Mouse (Mus musculus) right cerebral cortex, postnatal 36 days (tissue): ENCODE measurements at regions not wholly inside any gene's neighbourhood (a gene's known extent, or its start where the extent isn't known, plus 50 kb on each side); places are given as distances from the start of the nearest gene placed in this dataset.

Experiments used
- DNase-seq, 2 experiments: peaks; one replicate each; pipeline ENCODE4 v3.0.0; 2022; ENCODE audit warnings: low spot score in 2 of 2, mixed read lengths in 1 of 2

DNA sequence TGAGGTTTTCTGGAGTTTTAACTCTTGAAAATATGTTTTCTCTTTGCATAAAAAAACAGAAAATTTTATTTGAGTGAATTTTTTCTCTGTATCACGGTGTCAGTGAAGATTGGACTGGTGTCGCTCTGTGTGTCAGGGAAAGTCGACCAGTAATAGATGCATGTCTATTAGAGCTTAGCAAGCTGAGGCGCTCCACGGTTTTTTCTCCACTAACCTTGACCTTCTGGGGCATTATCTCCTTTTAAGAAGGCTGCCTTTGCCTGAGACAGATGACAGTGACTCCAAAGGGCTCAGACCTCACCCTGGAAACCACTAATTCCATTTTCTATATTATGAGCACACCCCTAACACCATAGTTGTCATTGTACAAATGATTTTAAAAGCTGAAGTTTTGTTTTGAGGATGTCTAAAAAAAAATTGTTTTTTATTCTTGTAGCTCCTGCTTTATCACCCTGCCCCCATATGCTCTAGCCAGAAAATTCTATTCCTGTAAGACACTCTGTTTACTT is 561.8 kb downstream of the Gm43517 start:
- DNase-seq: no peak

DNA sequence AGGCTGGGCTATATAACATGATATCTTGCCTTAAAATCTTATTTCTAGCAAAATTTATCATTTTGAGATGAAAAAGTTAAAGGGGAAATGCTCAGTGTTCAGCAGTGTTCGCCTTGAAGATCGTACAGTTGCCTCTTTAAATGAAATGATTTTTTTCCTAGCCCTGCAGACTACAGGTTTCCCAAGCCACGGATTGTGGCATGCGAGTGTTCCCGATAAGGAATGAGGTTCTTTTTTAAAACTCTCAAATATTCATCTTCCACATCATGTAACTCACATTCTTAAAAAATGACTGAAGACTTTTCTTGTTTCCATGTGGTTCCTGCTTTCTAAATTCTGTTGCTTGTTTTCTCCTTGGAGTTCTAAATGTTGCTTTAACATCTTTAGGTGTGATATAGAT is 566.0 kb downstream of the Gm43517 start:
- DNase-seq: no peak

DNA sequence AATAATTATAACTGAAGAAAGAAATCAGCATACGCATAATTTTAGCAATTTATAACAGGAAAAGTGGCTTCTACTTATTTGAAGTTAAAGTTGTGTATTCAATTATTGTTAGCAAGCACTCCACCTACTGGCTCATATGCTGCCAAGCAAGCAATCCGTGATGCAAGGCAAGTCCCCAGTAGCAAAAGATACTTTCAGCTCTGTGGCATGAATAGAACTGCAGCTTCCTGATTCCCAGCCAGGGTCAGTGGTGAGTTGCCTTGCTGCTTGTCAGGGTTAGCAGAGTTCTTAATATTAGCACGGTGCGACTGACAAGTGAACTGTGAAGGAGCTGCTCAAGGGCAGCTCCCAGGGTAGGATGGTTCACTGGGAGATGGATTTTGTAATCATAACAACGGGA is 566.8 kb downstream of the Gm43517 start:
- peak; percentile 60 to 62 for DNase-seq

DNA sequence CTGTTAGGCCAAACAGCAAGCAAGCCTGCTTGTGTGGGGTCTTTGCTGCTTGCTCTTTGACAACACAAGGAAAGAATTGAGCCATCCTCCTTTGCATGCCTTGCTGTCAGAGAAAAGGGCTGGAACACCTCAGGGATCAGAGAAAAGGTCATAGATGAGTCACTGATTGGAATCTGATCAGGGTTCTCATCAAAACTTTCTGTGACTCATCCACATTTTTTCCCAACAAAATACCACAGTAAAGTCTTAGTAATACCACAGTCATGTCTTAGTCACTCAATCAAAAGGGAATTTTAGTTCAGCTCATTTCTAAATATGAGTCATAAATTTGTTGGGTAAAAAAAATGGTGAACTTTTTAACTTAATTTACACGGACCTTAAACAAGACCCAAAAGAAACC is 583.1 kb downstream of the Gm43517 start:
- DNase-seq: no peak

DNA sequence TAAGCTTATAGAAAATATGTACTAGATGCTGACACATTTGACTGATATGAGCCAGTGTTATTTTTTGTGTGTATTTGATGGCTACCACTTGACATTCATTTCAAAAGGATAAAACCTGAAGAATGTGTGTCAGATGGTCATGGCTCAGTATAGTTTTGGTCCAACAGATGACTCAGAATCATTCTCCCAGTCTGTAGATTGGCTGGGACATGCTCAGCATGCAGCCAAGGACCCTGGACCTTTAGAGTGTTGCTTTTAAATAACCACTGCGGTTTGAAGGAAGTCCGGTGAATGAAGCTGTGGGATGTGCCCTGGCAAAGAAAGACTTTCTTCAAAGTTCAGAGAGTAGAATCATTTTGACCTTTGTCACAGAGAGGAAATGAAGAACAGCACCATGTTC is 584.6 kb downstream of the Gm43517 start:
- DNase-seq: no peak

DNA sequence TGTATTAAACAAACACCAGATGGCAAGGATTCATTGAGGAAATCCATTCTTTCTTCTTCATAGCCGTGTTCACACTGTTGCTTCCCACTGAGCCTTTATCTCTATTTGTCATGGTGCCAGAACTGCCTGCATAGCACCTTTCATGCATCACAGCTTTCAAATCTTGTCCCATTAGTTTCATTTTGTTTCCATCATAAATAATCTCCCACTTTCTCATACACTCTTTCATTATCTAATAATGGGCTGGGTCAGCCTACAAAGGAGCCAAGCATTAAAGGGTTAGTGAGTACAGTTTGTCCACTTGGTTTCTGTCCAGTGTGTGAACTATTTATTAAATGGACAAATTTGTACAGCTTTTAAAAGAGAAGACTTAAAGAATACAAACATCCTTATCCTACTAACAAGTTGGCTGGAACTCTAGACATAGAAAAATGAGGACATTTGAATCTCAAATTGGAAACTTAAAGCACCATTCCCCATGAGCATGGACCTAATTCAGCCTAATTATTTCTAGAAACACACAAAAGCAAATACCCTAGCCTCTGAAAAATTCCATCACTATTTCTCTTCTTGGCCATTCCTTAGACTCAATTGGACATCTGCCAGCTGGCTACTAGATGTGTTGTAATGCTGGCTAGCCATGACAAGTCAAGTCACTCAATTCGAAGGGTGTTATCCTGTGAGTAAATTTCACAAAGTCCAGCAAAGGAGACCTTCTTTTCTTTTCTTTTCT is 589.8 kb downstream of the Gm43517 start:
- DNase-seq: no peak

DNA sequence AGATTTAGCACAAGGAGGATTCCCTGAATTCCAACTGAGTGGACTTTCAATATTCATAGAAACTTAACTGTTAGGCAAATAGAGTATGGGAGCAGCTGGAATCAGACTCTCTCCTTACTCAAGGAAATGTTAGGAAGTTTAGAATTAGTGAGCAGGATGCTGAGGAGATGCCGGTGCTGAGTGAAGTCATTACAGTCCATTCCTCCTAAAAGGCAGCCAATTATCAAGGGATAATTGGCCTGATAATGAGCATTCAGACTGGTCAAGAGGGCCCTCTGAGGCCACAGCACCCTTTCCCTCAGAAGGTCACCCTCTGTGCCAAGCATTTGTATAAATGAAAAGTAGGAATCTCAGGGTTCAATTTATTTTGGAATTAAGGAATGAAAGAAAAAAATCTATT is 590.6 kb downstream of the Gm43517 start:
- DNase-seq: no peak

DNA sequence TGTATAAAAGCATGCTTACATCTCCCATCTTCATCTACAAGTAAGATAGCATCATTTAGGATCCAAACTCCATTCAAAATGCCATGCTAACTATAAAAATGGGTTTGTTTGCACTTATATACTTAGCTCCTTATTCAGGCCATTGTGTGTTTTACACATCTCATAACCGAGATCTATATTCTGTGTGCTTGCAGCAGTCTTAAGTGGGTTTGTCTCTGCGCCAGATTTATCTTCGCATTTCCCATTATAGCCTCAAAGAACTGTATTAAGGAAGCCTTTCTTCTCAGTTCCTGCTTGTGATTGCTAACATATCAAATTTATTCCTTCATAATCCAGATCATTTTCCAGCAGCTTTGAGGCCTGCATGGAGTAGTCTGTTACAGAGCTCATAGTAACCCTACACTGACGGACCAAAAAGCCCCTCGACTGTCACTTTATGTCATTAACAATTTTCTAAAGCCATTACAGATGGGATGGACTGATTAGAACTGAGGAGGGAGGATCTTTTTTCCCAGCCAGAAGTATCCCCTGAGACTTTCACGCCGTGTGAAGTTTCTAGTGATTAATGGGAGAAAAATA is 607.6 kb downstream of the Gm43517 start:
- peak; percentile 9 to 50 for DNase-seq

DNA sequence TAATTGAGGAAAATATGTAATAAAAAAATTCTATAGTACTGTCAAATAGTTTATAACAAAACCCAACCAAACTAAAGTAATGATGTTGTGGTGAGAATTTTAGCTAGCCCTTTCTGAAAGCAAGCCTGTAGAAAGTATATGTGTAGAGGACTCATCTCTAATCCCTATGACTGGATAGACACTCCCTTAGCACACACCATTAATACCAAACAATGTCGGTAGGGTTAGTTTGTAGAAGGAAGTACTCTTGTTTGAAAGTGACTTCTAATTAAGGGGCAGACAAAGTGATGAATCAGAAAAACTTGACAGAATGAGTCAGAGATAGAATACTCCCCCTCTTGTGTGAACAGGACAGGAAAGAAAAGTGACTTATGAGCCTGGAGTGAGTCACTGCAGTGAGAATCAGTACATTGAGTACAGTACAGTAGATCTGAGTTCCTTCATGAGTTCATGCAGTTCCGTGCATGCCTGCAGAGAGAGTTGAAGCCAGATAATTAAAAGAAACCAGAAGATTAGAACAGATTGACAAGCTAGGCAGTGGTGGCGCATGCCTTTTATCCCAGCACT is 610.0 kb downstream of the Prkd1 start:
- peak in 1 of 2 experiments; percentile 4 for DNase-seq

DNA sequence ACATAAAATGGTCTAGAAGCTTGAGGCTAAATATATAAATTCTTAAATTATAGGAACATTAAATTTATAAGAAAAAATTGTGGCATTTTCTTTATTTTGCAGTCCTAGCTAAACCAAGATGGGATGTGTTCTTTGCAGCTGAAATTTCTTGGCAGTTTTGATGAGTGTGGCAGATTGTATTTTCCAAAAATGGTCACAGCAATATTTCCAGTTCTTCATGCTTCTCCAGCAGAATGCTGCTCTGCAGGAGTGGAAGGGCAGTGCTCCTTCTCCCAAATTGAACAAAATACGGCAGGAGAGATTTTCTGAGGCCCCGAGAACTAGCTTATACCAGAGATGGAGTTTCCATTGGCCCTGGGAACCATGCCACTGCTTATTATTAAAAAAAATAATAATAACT is 587.6 kb downstream of the Prkd1 start:
- DNase-seq: no peak

DNA sequence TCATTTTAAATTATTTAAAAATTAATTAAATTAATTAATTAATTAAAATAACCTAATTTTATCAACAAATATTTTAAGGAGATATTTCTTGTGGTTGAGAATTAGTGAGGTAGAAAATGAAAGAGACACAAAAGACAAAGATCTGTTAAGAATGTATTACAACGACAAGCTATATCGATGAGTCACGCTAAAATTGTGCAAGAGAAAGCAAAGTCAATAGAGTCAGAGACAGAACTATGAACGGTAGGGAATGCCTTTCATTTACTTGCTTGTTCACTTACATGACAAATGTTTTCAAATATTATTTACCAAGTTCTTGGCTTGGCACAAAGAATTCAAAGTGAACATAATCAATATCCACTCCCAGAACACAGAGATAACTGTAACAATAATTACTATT is 582.5 kb downstream of the Prkd1 start:
- DNase-seq: no peak

DNA sequence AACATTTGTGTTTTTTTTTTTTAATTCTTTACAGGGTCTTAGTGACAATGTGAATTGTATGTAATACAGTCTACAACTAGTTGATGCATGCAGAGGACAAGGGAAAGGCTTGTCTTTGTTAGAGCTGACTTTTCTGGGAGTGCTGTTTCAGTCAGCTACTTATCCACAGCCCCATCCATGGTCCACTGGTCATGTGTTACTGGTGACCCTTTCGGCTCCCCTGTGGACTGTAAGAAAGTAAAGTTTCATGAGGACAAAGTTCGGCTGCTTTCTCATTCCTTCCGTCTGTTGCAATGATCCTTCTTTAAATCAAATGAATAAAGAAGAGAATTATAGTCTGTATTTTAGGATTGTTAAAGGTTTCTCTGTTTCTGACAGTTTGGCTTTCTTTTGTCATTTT is 577.1 kb downstream of the Prkd1 start:
- DNase-seq: no peak

DNA sequence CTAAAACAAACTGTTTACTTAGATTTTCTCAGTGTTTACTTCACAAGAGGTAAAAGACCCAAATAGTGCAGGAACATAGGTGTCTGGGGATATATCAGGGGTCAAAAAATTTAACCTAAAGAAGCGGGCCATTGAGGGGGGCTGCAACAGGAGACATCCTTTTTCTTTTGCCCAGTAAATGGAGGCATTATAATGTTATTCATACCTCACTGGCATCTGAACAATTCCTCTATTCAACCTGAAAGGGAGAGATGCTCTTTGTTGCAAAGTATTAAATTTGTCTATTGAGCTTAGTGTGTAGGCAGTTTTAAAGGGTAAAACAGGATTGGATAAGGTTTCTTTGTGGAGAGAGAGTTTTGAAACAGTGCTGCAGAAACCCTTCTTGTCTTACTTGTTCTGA is 576.5 kb downstream of the Prkd1 start:
- DNase-seq: no peak

DNA sequence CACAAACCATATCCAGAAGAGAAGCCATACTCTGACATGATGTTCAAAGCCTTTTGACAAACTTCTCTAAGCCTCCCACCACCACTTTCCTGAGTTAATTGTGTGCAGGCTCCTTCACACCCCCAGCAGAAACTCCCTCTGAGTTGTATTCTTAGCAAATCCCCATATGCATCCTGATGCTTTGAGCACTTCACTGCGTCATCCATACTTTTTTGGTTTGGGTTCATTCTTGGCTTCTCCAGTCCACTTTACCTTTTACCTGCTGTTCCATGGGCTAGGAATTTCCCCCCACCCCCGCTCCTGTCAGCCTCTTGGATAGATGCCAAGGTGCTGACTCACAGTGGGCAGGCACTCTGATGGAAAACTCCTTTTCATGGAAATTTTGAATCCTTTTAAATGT is 575.2 kb downstream of the Prkd1 start:
- peak; percentile 13 to 63 for DNase-seq

DNA sequence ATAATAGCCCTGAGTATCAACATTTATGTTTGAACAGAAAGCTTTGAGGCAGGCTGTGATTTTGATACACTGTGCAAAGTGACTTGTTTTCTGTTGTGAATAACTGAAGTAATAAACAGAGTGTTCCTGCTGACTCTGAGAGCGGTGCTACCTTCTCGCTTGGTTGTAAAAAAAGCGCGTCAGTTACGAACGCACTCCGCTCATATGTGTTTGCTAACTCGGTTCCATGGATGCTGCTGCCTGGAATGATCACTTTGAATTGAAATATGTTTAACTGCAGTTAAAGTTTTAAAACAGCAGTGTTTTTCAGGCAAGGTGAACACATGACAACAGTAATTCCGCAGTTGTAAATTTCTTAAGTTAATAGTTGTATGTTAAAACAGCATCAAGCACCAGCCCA is 567.7 kb downstream of the Prkd1 start:
- DNase-seq: no peak

DNA sequence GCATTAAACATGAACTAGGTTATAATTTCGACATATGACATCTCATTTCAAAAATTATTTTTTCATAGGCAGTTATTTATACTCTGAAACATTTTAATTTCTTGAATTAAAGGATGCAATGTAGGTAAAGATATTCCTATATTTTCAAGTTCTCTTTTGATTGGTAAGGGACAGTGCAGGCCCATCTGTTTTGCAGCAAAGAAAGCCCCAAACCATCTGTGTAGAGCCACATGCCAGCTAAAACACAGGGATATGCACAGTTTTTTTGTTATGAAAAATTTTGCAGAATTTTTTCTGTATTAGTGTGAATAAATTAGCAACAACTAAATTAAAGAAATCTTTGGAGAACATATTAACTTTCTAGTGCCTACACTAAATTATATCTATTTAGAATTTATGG is 567.3 kb downstream of the Prkd1 start:
- DNase-seq: peak in 1 of 2 experiments; percentile 24

DNA sequence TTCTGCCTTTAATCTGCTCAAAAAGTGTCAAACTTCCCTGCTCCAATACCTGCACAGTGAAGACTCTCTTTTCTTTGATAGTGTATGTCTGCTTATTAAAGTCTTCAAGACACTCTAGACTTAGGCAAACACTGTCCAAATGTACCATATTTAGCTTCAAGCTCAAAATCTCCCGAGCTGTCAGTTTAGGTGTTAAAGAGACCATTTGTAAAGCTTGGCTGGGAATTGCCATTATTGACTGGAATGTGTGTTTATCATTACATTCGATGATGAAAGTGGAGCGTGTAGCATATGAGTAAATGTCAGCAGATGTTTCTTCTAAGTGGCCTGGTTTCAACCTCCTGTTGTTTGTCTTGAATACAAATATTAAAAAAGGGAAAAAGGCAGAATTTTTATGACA is 564.4 kb downstream of the Prkd1 start:
- no peak for DNase-seq

DNA sequence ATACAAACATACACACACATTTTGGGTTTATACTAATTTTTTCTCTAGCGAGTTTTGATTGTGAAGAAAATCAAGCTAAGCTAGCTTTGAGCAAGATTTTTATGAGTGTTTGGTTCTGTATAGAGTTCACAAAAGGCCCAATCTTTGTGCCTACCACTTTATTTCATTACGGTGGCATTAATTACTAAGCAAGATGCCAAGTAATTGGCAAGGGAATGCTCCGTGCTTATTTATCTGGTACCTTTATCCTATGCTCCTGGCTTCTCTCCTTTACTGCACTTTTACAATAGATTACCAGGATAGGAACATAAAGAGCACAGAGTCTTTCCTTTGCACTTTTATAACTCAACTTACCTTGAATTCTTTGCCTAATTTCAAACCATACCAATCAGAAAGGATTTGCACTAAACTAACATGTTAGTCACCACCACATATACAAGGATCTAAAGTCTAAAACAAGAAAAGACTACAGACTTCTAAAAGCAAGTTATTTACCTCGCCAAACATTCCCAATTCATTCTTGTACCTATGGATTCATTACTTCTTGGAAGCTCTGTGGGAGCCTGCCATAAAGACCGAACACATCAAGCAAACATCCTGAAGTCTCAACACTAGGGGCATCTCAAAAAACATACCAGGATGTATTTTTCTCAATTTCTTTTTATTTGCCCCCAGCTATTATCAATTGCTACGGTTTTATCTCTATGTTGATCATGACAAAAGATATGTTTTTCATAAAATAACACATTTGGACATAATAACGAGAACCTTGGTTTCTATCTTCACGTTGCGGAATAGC is 537.5 kb downstream of the Prkd1 start:
- no peak for DNase-seq

DNA sequence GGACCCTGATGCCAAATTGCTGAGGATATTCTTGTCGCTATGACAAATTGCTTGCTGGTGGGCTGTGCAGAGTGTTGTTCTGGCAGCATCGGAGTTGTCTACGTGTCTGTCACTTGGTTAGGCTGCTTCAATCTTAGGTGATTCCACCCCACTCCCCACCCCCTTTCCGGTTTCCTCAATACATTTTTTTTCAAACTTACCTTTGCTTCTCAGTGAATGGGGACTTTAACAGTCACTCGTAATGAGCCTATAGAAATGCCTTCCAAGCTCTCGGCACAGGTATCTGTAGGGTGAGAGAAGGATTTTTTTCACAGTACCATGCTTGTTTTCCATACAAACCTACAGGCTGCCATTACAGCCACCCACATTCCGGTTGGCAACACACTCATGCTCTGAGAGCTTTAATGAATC is 536.8 kb downstream of the Prkd1 start:
- DNase-seq: peak; percentile 55 to 68

DNA sequence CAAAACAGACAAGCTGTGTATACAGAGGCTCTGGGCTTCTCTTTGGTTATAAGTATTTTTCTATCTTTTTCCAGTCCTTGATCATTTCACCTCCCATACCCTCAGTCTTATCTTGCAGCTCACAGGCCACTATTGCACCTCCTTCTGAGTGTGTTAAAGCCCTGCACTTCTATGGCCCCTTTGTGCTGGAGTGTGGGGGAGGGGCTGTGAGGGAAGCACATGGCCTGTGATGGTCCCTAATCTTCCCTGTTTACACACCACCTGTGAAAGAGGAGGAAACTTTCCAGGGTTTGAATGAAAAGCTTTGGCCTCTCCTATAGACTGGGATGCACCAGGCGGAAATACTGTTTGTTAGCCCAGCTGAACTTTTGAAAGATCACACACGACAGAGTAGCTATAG is 533.0 kb downstream of the Prkd1 start:
- DNase-seq: no peak

DNA sequence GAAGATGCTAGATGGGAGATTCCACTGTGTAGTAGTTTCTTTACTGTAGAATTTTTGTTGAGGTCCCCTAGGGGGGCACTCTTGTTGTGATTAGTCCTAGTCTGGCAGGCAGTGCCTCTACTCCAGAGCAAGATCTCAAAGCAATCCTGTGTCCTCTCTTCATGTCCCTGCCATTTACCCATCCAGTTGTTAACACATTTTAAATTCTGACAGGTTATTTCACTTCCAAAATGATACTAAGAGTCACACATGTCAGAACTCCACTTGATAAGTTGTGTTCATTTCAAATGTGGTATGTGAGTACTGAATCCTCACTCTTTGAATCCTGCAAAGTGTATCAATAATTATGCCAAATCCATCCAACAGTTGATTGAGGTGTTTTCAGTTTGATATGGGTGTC is 530.6 kb downstream of the Prkd1 start:
- no peak for DNase-seq

DNA sequence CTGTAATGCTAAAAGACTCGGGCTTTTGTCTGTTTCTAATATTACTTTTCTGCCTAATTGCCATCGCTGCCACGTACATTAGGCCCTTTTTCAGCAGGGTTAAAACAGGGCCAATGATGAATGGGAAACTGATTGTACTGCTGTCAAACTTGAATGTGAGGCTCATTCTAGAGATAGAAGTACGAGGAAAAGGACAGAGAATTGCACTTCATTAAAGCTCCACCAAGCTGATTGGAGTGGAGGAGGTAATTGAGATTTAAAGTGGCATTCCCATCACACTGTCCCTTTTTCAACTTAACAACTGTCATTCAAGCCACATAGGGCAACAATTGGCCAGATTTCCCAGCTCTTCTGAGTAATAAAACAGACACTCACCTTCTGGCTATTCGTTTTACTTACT is 526.8 kb downstream of the Prkd1 start:
- DNase-seq: no peak
